Mouse (Mus musculus) cerebellum, postnatal 10 days (tissue): ENCODE data around the gene Smad6.

Source experiments
- DNase-seq, 2 experiments: peaks; one replicate each; pipeline ENCODE4 v3.0.0; 2021; ENCODE audit warnings: mixed read lengths in 2 of 2

Gene Smad6

DNA sequence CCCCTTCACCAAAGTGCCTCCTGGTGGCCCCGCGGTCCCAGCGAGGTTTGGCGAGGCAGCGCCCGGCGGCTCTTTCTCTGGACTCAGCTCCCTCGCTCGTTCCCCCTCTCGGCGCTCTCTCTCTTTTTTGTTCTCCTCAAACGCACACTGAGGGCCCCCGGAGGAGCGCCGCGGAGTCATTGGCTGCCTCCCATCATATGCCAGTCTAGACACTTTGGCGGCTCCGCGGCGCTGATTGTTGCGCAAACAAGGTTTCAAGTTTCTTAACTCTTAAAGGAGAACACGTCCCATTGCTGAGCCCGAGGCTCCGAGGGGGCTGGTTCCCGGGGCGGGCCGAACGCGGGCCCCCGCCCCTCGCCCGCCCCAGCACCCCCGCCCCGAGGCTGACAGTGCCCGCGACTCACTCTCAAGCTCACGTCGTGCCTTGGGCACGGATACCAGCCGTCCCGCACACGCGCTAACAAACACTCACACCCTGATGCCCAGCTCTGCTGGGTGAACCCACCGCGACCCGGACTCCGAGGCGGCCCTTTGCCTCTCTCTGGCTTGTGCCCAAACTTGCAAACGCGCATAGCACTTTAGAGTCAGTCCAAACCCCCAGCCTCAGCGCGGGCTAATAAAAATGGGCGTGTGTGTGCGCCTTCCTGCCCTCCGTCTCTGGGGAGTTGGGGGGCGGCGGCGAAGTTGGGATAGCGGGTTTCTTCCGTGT, at the start of gene Smad6:
Smad6 (minus strand) TSS at position 207 of the 709 bp plus-strand sequence.
- peak; percentile 54 to 68 for DNase-seq

DNA sequence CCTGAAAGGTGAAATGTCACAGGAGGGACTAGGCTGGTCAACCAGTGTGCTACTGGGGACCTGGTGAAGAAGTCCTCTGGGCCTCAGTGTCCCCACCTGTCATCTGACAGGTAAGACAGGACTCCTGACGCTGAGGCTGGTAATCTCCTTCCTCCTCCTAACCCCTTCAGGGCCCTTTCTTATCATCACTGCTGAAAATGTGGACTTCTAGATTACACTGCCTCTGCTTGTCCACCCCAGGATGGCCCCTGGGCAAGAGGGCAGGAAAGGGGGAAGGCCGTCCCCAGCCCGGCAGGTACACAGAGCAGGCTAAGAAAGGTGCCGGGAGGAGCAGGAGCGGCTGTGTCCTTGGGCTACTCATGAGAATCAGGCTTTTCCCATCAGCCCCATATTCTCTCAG, 48.8 kb upstream of the Smad6 start:
- no peak for DNase-seq

DNA sequence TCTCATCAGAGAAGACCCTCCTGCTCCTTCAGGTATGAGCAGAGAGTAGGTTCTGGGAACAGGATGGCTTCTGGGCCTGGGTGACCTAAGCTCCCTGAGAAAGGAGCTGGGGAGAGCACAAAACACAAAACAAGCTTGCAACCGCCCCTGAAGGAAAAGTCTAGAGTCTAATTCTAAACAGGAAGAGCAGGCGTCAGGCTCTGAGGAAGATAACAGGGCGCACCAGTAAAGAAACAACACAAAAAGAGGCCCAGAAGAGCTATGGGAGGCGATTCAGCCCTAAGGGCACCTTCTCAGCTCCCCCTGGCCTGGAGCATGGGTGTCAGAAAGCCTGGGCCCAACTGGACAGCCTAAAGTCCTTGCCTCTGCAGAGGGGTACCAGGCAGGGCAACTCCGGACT, 47.3 kb upstream of the Smad6 start:
- DNase-seq: no peak

GRCm38 (mm10) chr9:64068571-64068970, 46.7 kb upstream of the Smad6 start:
- DNase-seq: no peak

- DNase-seq: no peak
These were observed 45.9 kb upstream of the Smad6 start for GRCm38 (mm10) chr9:64067787-64068186.

GRCm38 (mm10) chr9:64060033-64060539, 38.2 kb upstream of the Smad6 start:
- peak; percentile 17 to 30 for DNase-seq

DNA sequence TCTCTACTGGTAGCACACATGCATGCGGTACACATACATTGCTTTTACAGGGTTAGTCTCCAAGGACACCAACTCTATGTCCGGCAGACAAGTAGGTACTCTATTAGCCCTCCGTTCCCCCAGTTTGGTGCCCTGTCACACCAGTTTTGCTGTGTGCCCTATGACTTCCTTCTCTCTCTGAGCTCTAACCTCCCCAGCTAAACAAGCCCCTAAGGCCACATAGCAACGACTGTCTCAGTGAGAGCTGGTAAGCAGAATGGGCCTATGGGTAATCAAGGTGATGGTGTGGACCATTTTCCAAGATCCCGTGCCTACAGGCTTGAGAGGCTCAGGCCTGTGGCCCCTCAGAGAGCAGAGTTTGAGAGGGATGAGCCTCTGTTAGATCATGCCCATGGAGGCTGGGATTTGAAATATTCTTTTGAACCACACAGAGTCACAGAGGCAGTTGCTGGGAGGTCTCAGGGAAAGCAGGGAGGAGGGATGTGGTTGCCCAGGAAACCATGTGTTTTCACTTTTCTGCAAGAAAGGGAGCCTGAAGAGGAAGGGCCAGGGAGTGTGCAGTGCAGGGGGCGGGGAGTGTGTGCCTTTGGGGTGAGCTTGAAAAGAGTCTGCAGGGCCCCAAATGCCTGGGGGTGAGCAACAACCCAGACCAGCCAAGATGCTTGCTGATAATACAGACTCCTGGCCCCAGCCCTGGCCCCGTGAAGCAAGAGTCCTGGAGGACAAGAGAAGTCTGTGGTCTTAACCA, 36.2 kb upstream of the Smad6 start:
- no peak for DNase-seq

GRCm38 (mm10) chr9:64055162-64055561, 33.3 kb upstream of the Smad6 start:
- peak in 1 of 2 experiments; percentile 8 for DNase-seq

- DNase-seq: no peak
These were observed 31.9 kb upstream of the Smad6 start for GRCm38 (mm10) chr9:64053786-64054185.

DNA sequence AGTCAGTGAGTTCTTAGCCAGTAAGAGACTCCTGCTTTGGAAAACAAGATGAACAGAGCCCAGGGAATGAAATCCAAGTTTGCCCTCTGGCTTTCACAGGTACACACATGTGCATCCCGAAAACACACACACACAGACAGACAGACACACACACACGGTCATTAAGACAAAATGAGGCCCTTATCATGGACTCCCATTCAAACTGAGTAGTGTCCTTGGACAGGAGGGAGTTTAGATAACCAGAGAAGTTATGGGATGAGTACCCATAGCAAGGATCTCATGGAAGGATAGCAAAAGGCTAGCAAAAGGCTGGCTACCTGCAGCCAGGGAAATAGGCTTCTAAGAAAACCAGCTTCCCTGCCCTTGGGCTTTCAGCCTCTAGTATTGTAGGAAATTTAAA, 29.4 kb upstream of the Smad6 start:
- DNase-seq: no peak

- DNase-seq: no peak
These were observed 28.7 kb upstream of the Smad6 start for GRCm38 (mm10) chr9:64050513-64051065.

DNA sequence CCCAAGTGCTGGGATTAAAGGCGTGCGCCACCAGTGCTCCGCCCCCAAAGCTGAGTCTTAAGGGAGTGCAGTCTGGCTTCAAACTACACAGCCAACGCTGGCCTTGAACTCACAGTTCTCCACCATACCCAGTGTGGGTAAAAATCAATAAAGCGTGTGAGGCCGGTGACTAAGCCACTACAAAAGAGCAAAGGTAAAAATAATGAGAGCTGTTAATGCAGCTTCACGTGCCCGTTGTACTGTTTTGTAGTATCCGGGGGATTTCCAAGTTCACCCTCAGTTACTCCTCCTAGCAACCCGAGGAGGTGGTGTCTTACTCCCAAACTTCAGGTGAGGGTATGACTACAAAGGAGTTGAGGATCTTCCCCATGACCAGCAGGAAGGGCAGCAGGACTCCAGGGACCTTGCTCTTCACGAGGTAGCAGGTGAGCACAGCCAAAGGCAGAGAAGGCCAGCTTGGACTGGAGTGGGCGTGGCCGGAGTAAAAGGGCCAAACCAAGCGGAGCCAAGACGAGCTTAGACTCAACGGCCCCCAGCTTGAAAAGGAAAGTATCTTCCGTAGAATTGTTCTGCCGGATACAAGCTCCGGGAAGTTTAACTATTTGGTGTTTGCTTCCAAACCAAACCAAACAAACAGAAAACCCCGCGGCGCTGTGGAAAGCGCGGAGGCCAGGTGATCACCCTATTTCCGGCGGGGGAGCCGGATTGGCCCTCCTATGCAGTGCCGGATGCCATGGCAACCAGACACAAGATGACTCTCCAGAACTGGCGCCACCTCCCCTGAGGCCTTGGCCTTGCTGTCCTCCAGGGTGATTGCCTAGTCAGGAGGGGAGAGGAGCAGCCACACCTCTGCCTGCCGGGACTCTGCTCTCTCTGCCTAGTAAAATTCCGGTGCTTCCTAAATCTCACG, 27.9 kb upstream of the Smad6 start:
- DNase-seq: peak; percentile 53 to 73

DNA sequence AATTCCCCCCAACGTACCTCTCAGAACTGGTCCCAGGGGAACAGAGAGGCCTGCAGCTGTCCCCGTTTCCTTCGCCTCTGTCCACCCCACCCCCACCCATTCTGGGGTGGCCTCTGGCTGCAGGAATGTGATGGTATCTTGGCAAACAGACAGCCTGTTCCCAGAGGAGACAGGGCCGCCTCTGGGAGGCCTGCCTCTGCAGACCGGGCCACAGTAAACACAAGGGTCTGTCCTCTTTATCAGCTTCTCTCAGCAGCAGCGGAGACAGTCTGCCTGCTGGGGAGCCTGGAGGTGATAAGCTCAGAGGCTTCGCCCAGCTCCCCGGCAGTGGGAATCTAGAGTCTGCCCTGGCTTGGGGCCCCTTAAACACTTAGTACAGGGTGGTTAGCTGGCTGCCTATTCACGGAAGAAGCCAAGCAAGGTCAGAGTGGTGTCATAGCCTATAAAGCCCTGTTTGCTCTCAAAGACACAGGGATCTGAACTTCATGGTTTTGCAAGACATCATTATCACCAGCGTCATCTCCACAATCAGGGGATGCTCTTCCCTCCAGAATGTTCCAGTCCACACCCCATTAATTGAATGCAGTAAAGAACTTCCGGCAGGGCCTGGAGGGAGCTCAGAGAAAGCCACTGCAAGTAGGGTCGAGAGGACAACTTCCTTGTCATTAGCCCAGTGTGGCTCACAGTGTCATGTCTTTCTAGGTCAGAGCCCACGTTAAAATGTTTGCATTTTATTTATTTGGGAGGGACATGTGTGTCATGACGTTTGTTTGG, 23.4 kb upstream of the Smad6 start:
- DNase-seq: peak; percentile 15 to 30

DNA sequence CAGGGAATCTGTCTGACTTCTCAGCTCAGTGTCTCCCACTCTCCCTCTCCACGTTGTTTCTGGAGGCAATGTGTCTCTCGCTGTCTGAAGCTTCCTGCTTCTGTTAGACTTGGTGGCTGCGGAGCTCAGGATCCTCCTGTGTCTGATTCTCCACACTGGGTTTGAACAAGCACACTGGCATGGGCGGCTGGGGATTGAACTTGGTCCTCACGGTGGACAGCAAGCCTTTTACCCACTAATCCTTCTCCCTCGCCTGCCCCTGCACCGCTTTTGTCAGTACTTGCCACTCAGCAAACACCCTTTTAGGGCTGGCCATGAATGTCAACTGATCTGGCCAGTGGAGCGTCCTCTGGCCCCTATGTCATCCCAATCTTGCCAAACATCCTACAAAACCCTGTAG, 22.5 kb upstream of the Smad6 start:
- no peak for DNase-seq

- no peak for DNase-seq
These were observed 21.1 kb upstream of the Smad6 start for GRCm38 (mm10) chr9:64042911-64043310.

GRCm38 (mm10) chr9:64042216-64042615, 20.4 kb upstream of the Smad6 start:
- DNase-seq: no peak

GRCm38 (mm10) chr9:64029908-64030631, 8.2 kb upstream of the Smad6 start:
- DNase-seq: no peak

- DNase-seq: peak; percentile 66 to 69
These were observed 3.7 kb upstream of the Smad6 start for GRCm38 (mm10) chr9:64025565-64025964.

- DNase-seq: no peak
These were observed 3.1 kb upstream of the Smad6 start for GRCm38 (mm10) chr9:64024976-64025375.

DNA sequence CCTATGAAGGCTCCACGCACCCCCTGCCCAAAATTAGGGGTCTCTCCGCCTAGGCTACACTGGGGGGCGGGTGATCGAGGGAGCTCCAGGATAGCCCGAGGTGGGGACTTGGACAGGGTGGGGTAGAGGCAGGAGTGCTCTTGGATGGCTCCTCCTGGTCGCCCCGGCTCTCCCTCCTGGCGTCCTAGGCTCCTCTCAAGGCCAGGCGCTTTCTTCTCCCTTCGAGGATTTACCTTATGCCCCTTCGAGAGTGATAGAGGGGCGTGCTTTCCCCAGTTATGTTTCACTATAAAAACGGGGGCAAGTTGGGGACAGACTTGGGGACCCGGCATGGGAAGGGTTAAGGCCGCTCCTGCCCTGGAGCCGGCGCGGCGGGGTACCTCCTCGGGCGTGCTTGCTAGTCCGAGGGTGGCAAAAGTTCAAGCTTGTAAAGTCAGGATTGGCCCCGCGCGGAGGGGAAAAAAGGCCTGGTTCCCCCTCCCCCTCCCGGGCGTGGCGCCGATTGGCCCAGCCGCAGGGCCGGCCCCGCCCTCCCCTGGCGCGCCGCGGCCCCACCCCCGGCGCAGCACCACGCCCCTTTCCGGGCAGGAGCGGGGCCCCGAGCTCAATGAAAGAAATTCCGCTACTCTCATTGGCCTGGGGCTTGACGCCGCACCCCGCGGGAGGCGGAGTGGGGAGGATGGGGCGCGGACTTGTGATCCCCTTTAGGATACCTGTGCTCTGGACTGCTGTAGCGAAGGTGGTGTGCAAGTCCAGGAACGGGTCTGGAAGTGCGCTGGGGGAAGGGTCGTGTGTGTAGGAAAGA, 905 bp upstream of the Smad6 start:
- peak; percentile 82 to 89 for DNase-seq
